Mouse (Mus musculus) kidney, adult 2 months (tissue): ENCODE measurements around the gene Zfp473.

Experiments used
- CTCF ChIP-seq: fragments of 200-500 bp; conservative IDR thresholded peaks from 2 replicates; pipeline ENCODE4 v1.5.1; 2011; ENCODE audit warnings: low read depth, mild to moderate bottlenecking, control low read depth, low read length, moderate library complexity, mixed read lengths; ENCODE audit not compliant: insufficient read depth, insufficient read length
- POLR2A ChIP-seq: fragments of 200-500 bp; IDR thresholded peaks from one replicate; pipeline ENCODE4 v1.6.1; 2011; ENCODE audit warnings: low read depth, low read length, control low read depth

DNA sequence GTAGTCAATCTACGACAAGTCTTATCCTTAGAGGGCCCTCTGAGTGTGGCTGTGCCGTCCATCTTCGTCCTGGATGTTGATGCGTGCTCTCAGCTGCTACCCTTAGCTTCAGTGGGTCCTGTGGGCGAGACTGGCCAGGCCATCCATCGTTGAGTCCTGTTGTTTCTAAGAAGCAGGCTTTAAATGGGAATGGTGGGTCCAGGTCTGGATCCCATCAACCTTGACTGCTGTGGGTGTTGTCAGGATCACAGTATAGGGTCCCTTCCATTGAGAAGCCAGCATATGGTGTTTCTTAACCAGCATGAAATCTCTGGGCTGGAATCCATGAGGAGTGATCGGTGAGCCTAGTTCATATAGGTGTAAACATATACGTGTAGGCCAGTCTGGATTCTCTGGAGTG, 29.3 kb upstream of the Zfp473 start:
- TF ChIP-seq CTCF (no peak), POLR2A (no peak)
